Mouse (Mus musculus): ENCODE data around the gene Ndufa11. TPM values are rescaled to one million over a fixed set of nuclear protein-coding genes. Genes with fewer than 3 reads are reported as not detected.

The Ndufa11 gene
- total RNA-seq, 1 experiment: 484 TPM

- Histone ChIP-seq H3K4me3 (ENCODE audit: insufficient read depth in 1 of 2, low read depth in 1 of 2, low read length in 2 of 2, poor library complexity in 1 of 2, severe bottlenecking in 1 of 2) (no peak overlapping the region), H3K9me3 (ENCODE audit: control insufficient read depth, insufficient read depth, low read depth, low read length) (no peaks in the 10 kb centered on the region), H3K27ac (ENCODE audit: insufficient read depth, low read depth, low read length, poor library complexity, severe bottlenecking) (no peak overlapping the region), H3K4me1 (ENCODE audit: control insufficient read depth in 2 of 2, insufficient read depth in 2 of 2, low read length in 2 of 2, poor library complexity in 1 of 2) (peaks cover 0 to 3% of the 10 kb centered on the region in 2 experiments; a peak in 2 of 4 replicates), H3K9ac (ENCODE audit: insufficient read depth, low read depth, low read length, poor library complexity, severe bottlenecking) (no peak overlapping the region), H3K36me3 (ENCODE audit: control insufficient read depth, insufficient read depth, low read length, poor library complexity, severe bottlenecking) (no peaks in the 10 kb centered on the region)
- in situ Hi-C loops (cut with MboI; ENCODE audit: low sequenced_read_pairs in 2 of 2, unreplicated experiment in 2 of 2): no loop called here
- no peak for DNase-seq (ENCODE audit: low read depth, low spot score)
- no peak for TF ChIP-seq ZC3H11A (IDR thresholded peaks at IDR 0.05; ENCODE audit: borderline replicate concordance, low read depth, low read length)
Measured at GRCm38 (mm10) chr17:56740118-56740787, 22.7 kb downstream of the Ndufa11 start.

GRCm38 (mm10) chr17:56740788-56741160 is 23.2 kb downstream of the Ndufa11 start:
- in situ Hi-C loops (cut with MboI; ENCODE audit: low sequenced_read_pairs in 2 of 2, unreplicated experiment in 2 of 2): no loop called here
- peak overlapping the region; percentile 52 to 61; a peak in 3 of 4 replicates for H3K4me3 ChIP-seq (ENCODE audit: insufficient read depth in 1 of 2, low read depth in 1 of 2, low read length in 2 of 2, poor library complexity in 1 of 2, severe bottlenecking in 1 of 2)

GRCm38 (mm10) chr17:56744173-56744572 is 26.6 kb downstream of the Ndufa11 start:
- no peaks in the 10 kb centered on the region for H3K9me3 ChIP-seq (ENCODE audit: control insufficient read depth, insufficient read depth, low read depth, low read length)
- H3K4me1 ChIP-seq (ENCODE audit: control insufficient read depth in 2 of 2, insufficient read depth in 2 of 2, low read length in 2 of 2, poor library complexity in 1 of 2): peaks cover 0 to 3% of the 10 kb centered on the region in 2 experiments; a peak in 2 of 4 replicates
- H3K27ac ChIP-seq (ENCODE audit: insufficient read depth, low read depth, low read length, poor library complexity, severe bottlenecking): no peak overlapping the region
- no peak overlapping the region for H3K9ac ChIP-seq (ENCODE audit: insufficient read depth, low read depth, low read length, poor library complexity, severe bottlenecking)
- no peak overlapping the region for H3K4me3 ChIP-seq (ENCODE audit: insufficient read depth in 1 of 2, low read depth in 1 of 2, low read length in 2 of 2, poor library complexity in 1 of 2, severe bottlenecking in 1 of 2)
- in situ Hi-C loops (cut with MboI; ENCODE audit: low sequenced_read_pairs in 2 of 2, unreplicated experiment in 2 of 2): no loop called here
- TF ChIP-seq MAFK (IDR thresholded peaks at IDR 0.05; ENCODE audit: insufficient read depth, low read depth, low read length) (no peak), HCFC1 (IDR thresholded peaks at IDR 0.05; ENCODE audit: borderline replicate concordance, insufficient read depth, low read length) (no peak), CHD2 (IDR thresholded peaks at IDR 0.05; ENCODE audit: low read depth, low read length) (no peak)
- no peak for DNase-seq (ENCODE audit: low read depth, low spot score)
- no peaks in the 10 kb centered on the region for H3K36me3 ChIP-seq (ENCODE audit: control insufficient read depth, insufficient read depth, low read length, poor library complexity, severe bottlenecking)

More at GRCm38 (mm10) chr17:56740788-56741160, 23.2 kb downstream of the Ndufa11 start:
- peak overlapping the region; percentile 44; the same call in 1 of the 2 replicates for H3K9ac ChIP-seq (ENCODE audit: insufficient read depth, low read depth, low read length, poor library complexity, severe bottlenecking)
- H3K9me3 ChIP-seq (ENCODE audit: control insufficient read depth, insufficient read depth, low read depth, low read length): no peaks in the 10 kb centered on the region
- H3K27ac ChIP-seq (ENCODE audit: insufficient read depth, low read depth, low read length, poor library complexity, severe bottlenecking): 0 out of 2 replicates have a peak overlapping the region, but pooled peaks have one; percentile 16
- TF ChIP-seq ZNF384 (IDR thresholded peaks at IDR 0.05; ENCODE audit: low read depth, low read length): no peak
- TF ChIP-seq MAFK (IDR thresholded peaks at IDR 0.05; ENCODE audit: insufficient read depth, low read depth, low read length): no peak
- TF ChIP-seq HCFC1 (IDR thresholded peaks at IDR 0.05; ENCODE audit: borderline replicate concordance, insufficient read depth, low read length): no peak
- TF ChIP-seq CHD2 (IDR thresholded peaks at IDR 0.05; ENCODE audit: low read depth, low read length): no peak
- no peak for TF ChIP-seq ZC3H11A (IDR thresholded peaks at IDR 0.05; ENCODE audit: borderline replicate concordance, low read depth, low read length)
- no peaks in the 10 kb centered on the region for H3K36me3 ChIP-seq (ENCODE audit: control insufficient read depth, insufficient read depth, low read length, poor library complexity, severe bottlenecking)
- H3K4me1 ChIP-seq (ENCODE audit: control insufficient read depth in 2 of 2, insufficient read depth in 2 of 2, low read length in 2 of 2, poor library complexity in 1 of 2): peaks cover 0 to 3% of the 10 kb centered on the region in 2 experiments; a peak in 2 of 4 replicates
- no peak for DNase-seq (ENCODE audit: low read depth, low spot score)

GRCm38 (mm10) chr17:56751404-56752072 is 34.0 kb downstream of the Ndufa11 start:
- Histone ChIP-seq H3K9me3 (ENCODE audit: control insufficient read depth, insufficient read depth, low read depth, low read length) (no peaks in the 10 kb centered on the region), H3K27ac (ENCODE audit: insufficient read depth, low read depth, low read length, poor library complexity, severe bottlenecking) (no peak overlapping the region), H3K36me3 (ENCODE audit: control insufficient read depth, insufficient read depth, low read length, poor library complexity, severe bottlenecking) (no peaks in the 10 kb centered on the region), H3K4me3 (ENCODE audit: insufficient read depth in 1 of 2, low read depth in 1 of 2, low read length in 2 of 2, poor library complexity in 1 of 2, severe bottlenecking in 1 of 2) (peak overlapping the region; percentile 23 to 50; a peak in 2 of 4 replicates), H3K4me1 (ENCODE audit: control insufficient read depth in 2 of 2, insufficient read depth in 2 of 2, low read length in 2 of 2, poor library complexity in 1 of 2) (peaks cover 0 to 29% of the 10 kb centered on the region in 2 experiments; a peak in 1 of 4 replicates), H3K9ac (ENCODE audit: insufficient read depth, low read depth, low read length, poor library complexity, severe bottlenecking) (peak overlapping the region; percentile 41)
- TF ChIP-seq ZC3H11A (IDR thresholded peaks at IDR 0.05; ENCODE audit: borderline replicate concordance, low read depth, low read length): no peak
- peak; percentile 17; the same call in 1 of the 2 replicates for TF ChIP-seq HCFC1 (IDR thresholded peaks at IDR 0.05; ENCODE audit: borderline replicate concordance, insufficient read depth, low read length)
- TF ChIP-seq CHD2 (IDR thresholded peaks at IDR 0.05; ENCODE audit: low read depth, low read length): no peak
- TF ChIP-seq ZNF384 (IDR thresholded peaks at IDR 0.05; ENCODE audit: low read depth, low read length): no peak
- in situ Hi-C loops (cut with MboI; ENCODE audit: low sequenced_read_pairs in 2 of 2, unreplicated experiment in 2 of 2): no loop called here
- DNase-seq (ENCODE audit: low read depth, low spot score): no peak
